Mouse (Mus musculus) embryonic fibroblast, embryonic 13.5 days (primary cell): ENCODE data around the gene Lingo2.

Experiments used
- CTCF ChIP-seq: IDR thresholded peaks from 2 replicates; pipeline ENCODE4 v1.5.1; 2011; ENCODE audit warnings: mild to moderate bottlenecking, control low read depth, low read length, moderate library complexity, borderline replicate concordance; ENCODE audit not compliant: insufficient read depth
- POLR2A ChIP-seq: IDR thresholded peaks from 2 replicates; pipeline ENCODE4 v1.6.1; 2011; ENCODE audit warnings: low read depth, mild to moderate bottlenecking, control low read depth, low read length, moderate library complexity

- TF ChIP-seq CTCF: no peak
- TF ChIP-seq POLR2A: no peak
Observed at GRCm38 (mm10) chr4:36576801-36577200, 374.7 kb downstream of the Lingo2 start.
